ENCODE assay signal across 32 mouse cellular contexts in genomic region chr17:48293500-48294194, GRCm38 (mm10). TPM values are rescaled to one million over a fixed set of nuclear protein-coding genes. Genes with fewer than 3 reads are reported as not detected.
DNase-seq lines count a peak whose midpoint lies in the region; ATAC-seq and TF ChIP-seq lines count a peak whose summit lies in the region.
"Had no signal": no experiment of that assay in that cellular context is flagged by ENCODE, and none has a peak within 500 bp of the region (broad histone marks: within the 10 kb centered on the region; RNA-seq: fewer than 3 reads in every experiment).

No protein-coding gene starts in this region.

- H3K4me2 ChIP-seq in hindbrain, embryonic 12.5 days (replicated peaks) = no peak overlapping the region
- H3K4me2 ChIP-seq: embryonic facial prominence, embryonic 12.5 days; heart, embryonic 11.5 days; liver, embryonic 11.5 days had no signal

- no peak for TF ChIP-seq CTCF in MEL (IDR thresholded peaks at IDR 0.05 in 2 of 3, conservative IDR thresholded peaks at IDR 0.05 in 1 of 3; ENCODE audit: control insufficient read depth in 1 of 3, insufficient read depth in 1 of 3, low read depth in 2 of 3, low read length in 3 of 3, poor library complexity in 1 of 3, severe bottlenecking in 1 of 3)

- 84% methylated on average over 5 of the region's 5 CpGs for WGBS in hindbrain, embryonic 12.5 days

- no peaks in the 10 kb centered on the region for H3K9me3 ChIP-seq in MEL (replicated peaks; ENCODE audit: insufficient read depth, low read length)
- H3K9me3 ChIP-seq in hindbrain, embryonic 12.5 days (replicated peaks) = no peaks in the 10 kb centered on the region
- H3K9me3 ChIP-seq: embryonic facial prominence, embryonic 12.5 days; hindbrain, embryonic 10.5 days had no signal

- ATAC-seq in inflammation-experienced regulatory T-cells, adult 6 months = peak; percentile 54
- ATAC-seq in hindbrain, embryonic 12.5 days (ENCODE audit: low FRiP score) = no peak

- peaks cover 0 to 10% of the 10 kb centered on the region in 2 experiments; a peak in 2 of 4 replicates for H3K36me3 ChIP-seq in MEL (ENCODE audit: control insufficient read depth in 1 of 2, insufficient read depth in 2 of 2, low read length in 2 of 2)
- no peaks in the 10 kb centered on the region for H3K36me3 ChIP-seq in splenic B cell, adult 2 months (ENCODE audit: control insufficient read depth, insufficient read depth, low read length, poor library complexity, severe bottlenecking)
- no peaks in the 10 kb centered on the region for H3K36me3 ChIP-seq in hindbrain, embryonic 12.5 days
- H3K36me3 ChIP-seq: embryonic facial prominence, embryonic 12.5 days; hindbrain, embryonic 10.5 days had no signal

- TF ChIP-seq EP300 in MEL (IDR thresholded peaks at IDR 0.05; ENCODE audit: low read depth in 1 of 2, low read length in 2 of 2) = no peak

- H3K79me2 ChIP-seq in MEL (ENCODE audit: control insufficient read depth, insufficient read depth, low read length, poor library complexity) = no peaks in the 10 kb centered on the region

- no peak overlapping the region for H3K4me3 ChIP-seq in MEL (ENCODE audit: control insufficient read depth in 1 of 2, insufficient read depth in 1 of 2, low read depth in 2 of 2, low read length in 2 of 2)
- H3K4me3 ChIP-seq in hindbrain, embryonic 12.5 days = no peak overlapping the region
- H3K4me3 ChIP-seq: embryonic facial prominence, embryonic 12.5 days; hindbrain, embryonic 10.5 days; myocyte had no signal

- TF ChIP-seq RAD21 in MEL (IDR thresholded peaks at IDR 0.05; ENCODE audit: low read depth, low read length) = no peak

- H3K27me3 ChIP-seq in MEL (ENCODE audit: control insufficient read depth in 1 of 2, insufficient read depth in 2 of 2, low read length in 2 of 2) = no peaks in the 10 kb centered on the region
- no peaks in the 10 kb centered on the region for H3K27me3 ChIP-seq in splenic B cell, adult 2 months (ENCODE audit: control insufficient read depth, insufficient read depth, low read length, poor library complexity, severe bottlenecking)
- no peaks in the 10 kb centered on the region for H3K27me3 ChIP-seq in hindbrain, embryonic 12.5 days
- H3K27me3 ChIP-seq: embryonic facial prominence, embryonic 12.5 days had no signal

- H3K9ac ChIP-seq in MEL (ENCODE audit: control insufficient read depth, low read depth, low read length, poor library complexity, severe bottlenecking) = no peak overlapping the region
- no peak overlapping the region for H3K9ac ChIP-seq in hindbrain, embryonic 12.5 days
- H3K9ac ChIP-seq: embryonic facial prominence, embryonic 12.5 days had no signal

- DNase-seq in spleen, postnatal 36 days (ENCODE audit: low spot score in 2 of 2) = peak; percentile 36
- no peak for DNase-seq in spleen, postnatal 10 days (ENCODE audit: low spot score in 2 of 2)
- no peak for DNase-seq in MEL (ENCODE audit: low read depth, low spot score)
- peak; percentile 82 for DNase-seq in splenic B cell, adult 2 months (ENCODE audit: low read depth, low spot score)
- no peak for DNase-seq in lung, postnatal 10 days
- no peak for DNase-seq in layer of hippocampus, postnatal 14 days (ENCODE audit: low spot score in 2 of 2)
- DNase-seq: adrenal gland, postnatal 10 days; cerebellum, adult 18-20 months; cerebellum, postnatal 14 days; kidney, adult 18-20 months; lung, adult 18-20 months; midbrain, embryonic 14.5 days; thymus, adult 2 months had no signal

- no peak overlapping the region for H3K27ac ChIP-seq in MEL (ENCODE audit: control insufficient read depth, low read depth, low read length)
- H3K27ac ChIP-seq in hindbrain, embryonic 12.5 days = no peak overlapping the region
- H3K27ac ChIP-seq: embryonic facial prominence, embryonic 12.5 days; hindbrain, embryonic 10.5 days; kidney, postnatal 0 days had no signal

- no peak for TF ChIP-seq POLR2A in MEL (IDR thresholded peaks at IDR 0.05; ENCODE audit: control insufficient read depth in 1 of 2, insufficient read depth in 1 of 2, low read depth in 1 of 2, low read length in 2 of 2, poor library complexity in 1 of 2)

- peaks cover 4 to 12% of the 10 kb centered on the region in 2 experiments for H3K4me1 ChIP-seq in MEL (ENCODE audit: control insufficient read depth in 1 of 2, insufficient read depth in 2 of 2, low read length in 2 of 2)
- no peaks in the 10 kb centered on the region for H3K4me1 ChIP-seq in hindbrain, embryonic 12.5 days
- H3K4me1 ChIP-seq: embryonic facial prominence, embryonic 12.5 days; hindbrain, embryonic 10.5 days had no signal

TF ChIP-seq in MEL, 35 proteins besides CTCF, POLR2A, EP300 and RAD21:
- TF ChIP-seq TCF12 (IDR thresholded peaks at IDR 0.05; ENCODE audit: low read depth, low read length) (0 out of 2 replicates have a peak, but pooled peaks have one; percentile 6), ZNF384 (IDR thresholded peaks at IDR 0.05; ENCODE audit: low read depth, low read length) (peak; percentile 79), SMC3 (IDR thresholded peaks at IDR 0.05; ENCODE audit: low read depth, low read length) (no peak)

RNA-seq across cellular contexts. Expression of gene Treml2, which starts 5.7 kb away (rescaled TPM):
- total RNA-seq in MEL (2012; rRNA removed) = 21.5 and 27.7 TPM in 2 replicates
- 10 to 100 TPM in 1 of 2 experiments, not detected in 1; 52.7 TPM for polyA plus RNA-seq in MEL (2012; ENCODE audit: insufficient read depth in 1 of 2, insufficient read length in 2 of 2, low read depth in 1 of 2, low replicate concordance in 2 of 2, missing spikeins in 1 of 2)
- polyA plus RNA-seq in inflammation-experienced regulatory T-cells, adult 6 months (2017; shearing (Covaris generic)) = 10 to 100 TPM in 2 of 3 experiments, under 1 TPM in 1; 0.69 to 12.3 (median 11.3) TPM
- polyA plus RNA-seq in hindbrain, embryonic 12.5 days (2016; fragmentation: Nextera tagmentation; extraction: Ambion mirVana) = 0.25 and 0.81 TPM in 2 replicates
- under 1 TPM; 0.19 to 0.48 TPM for total RNA-seq in layer of hippocampus, postnatal 14 days (2021)
- polyA plus RNA-seq: C2C12; heart, postnatal 0 days; myocyte had no signal

RNA-seq across cellular contexts. Expression of gene B430306N03Rik, which starts 22.3 kb away (rescaled TPM):
- 0.13 and 0.19 TPM in 2 replicates for total RNA-seq in MEL (2012; rRNA removed)
- under 1 TPM in 1 of 2 experiments, not detected in 1; 0.68 TPM for polyA plus RNA-seq in MEL (2012; ENCODE audit: insufficient read depth in 1 of 2, insufficient read length in 2 of 2, low read depth in 1 of 2, low replicate concordance in 2 of 2, missing spikeins in 1 of 2)
- polyA plus RNA-seq in inflammation-experienced regulatory T-cells, adult 6 months (2017; shearing (Covaris generic)) = 1 to 10 TPM in 2 of 3 experiments, not detected in 1; 2.8 to 5.6 TPM
- polyA plus RNA-seq in hindbrain, embryonic 12.5 days (2016; fragmentation: Nextera tagmentation; extraction: Ambion mirVana) = 0.05 TPM in 1 of 2 replicates, not detected in the other
- not detected for total RNA-seq in layer of hippocampus, postnatal 14 days (2021)
- total RNA-seq: gastrocnemius, adult 8-10 months; layer of hippocampus, postnatal 10 days; left cerebral cortex, postnatal 10 days had no signal
- polyA plus RNA-seq: C2C12; forebrain, embryonic 11.5 days; myocyte; neural tube, embryonic 14.5 days had no signal

RNA-seq across cellular contexts. Expression of gene Treml4, which starts 29.6 kb away (rescaled TPM):
- 0.35 and 0.56 TPM in 2 replicates for total RNA-seq in MEL (2012; rRNA removed)
- 1 to 10 TPM in 1 of 2 experiments, not detected in 1; 1.4 TPM for polyA plus RNA-seq in MEL (2012; ENCODE audit: insufficient read depth in 1 of 2, insufficient read length in 2 of 2, low read depth in 1 of 2, low replicate concordance in 2 of 2, missing spikeins in 1 of 2)
- 1 to 10 TPM in 1 of 3 experiments, under 1 TPM in 1, not detected in 1; 0.55 to 1.3 TPM for polyA plus RNA-seq in inflammation-experienced regulatory T-cells, adult 6 months (2017; shearing (Covaris generic))
- not detected in 2 replicates for polyA plus RNA-seq in hindbrain, embryonic 12.5 days (2016; fragmentation: Nextera tagmentation; extraction: Ambion mirVana)
- total RNA-seq in layer of hippocampus, postnatal 14 days (2021) = not detected
- total RNA-seq: gastrocnemius, adult 8-10 months; layer of hippocampus, postnatal 10 days; left cerebral cortex, postnatal 10 days; megakaryocyte-erythroid progenitor cell, adult 5-6 weeks had no signal
- polyA plus RNA-seq: C2C12; forebrain, embryonic 11.5 days; hindbrain, embryonic 10.5 days; midbrain, embryonic 14.5 days; myocyte had no signal

RNA-seq across cellular contexts. Expression of gene Trem3, which starts 46.1 kb away (rescaled TPM):
- not detected in 2 replicates for total RNA-seq in MEL (2012; rRNA removed)
- polyA plus RNA-seq in MEL (2012; ENCODE audit: insufficient read depth in 1 of 2, insufficient read length in 2 of 2, low read depth in 1 of 2, low replicate concordance in 2 of 2, missing spikeins in 1 of 2) = not detected
- polyA plus RNA-seq in inflammation-experienced regulatory T-cells, adult 6 months (2017; shearing (Covaris generic)) = not detected
- not detected in 2 replicates for polyA plus RNA-seq in hindbrain, embryonic 12.5 days (2016; fragmentation: Nextera tagmentation; extraction: Ambion mirVana)
- not detected for total RNA-seq in layer of hippocampus, postnatal 14 days (2021)
- total RNA-seq: ES-E14; gastrocnemius, adult 8-10 months; layer of hippocampus, postnatal 10 days; megakaryocyte-erythroid progenitor cell, adult 5-6 weeks had no signal
- polyA plus RNA-seq: C2C12; embryonic facial prominence, embryonic 12.5 days; forebrain, embryonic 11.5 days; gonadal fat pad, adult 2 months; heart, embryonic 11.5 days; hindbrain, embryonic 10.5 days; limb, embryonic 11.5 days; midbrain, embryonic 14.5 days; neural tube, embryonic 14.5 days had no signal

RNA-seq across cellular contexts. Expression of gene Trem2, which starts 52.6 kb away (rescaled TPM):
- 0.04 and 0.26 TPM in 2 replicates for total RNA-seq in MEL (2012; rRNA removed)
- polyA plus RNA-seq in MEL (2012; ENCODE audit: insufficient read depth in 1 of 2, insufficient read length in 2 of 2, low read depth in 1 of 2, low replicate concordance in 2 of 2, missing spikeins in 1 of 2) = under 1 TPM in 1 of 2 experiments, not detected in 1; 0.26 TPM
- polyA plus RNA-seq in inflammation-experienced regulatory T-cells, adult 6 months (2017; shearing (Covaris generic)) = not detected
- 3.5 and 4.3 TPM in 2 replicates for polyA plus RNA-seq in hindbrain, embryonic 12.5 days (2016; fragmentation: Nextera tagmentation; extraction: Ambion mirVana)
- 1 to 10 TPM; 7.6 to 8.1 TPM for total RNA-seq in layer of hippocampus, postnatal 14 days (2021)
- total RNA-seq: megakaryocyte-erythroid progenitor cell, adult 5-6 weeks had no signal
- polyA plus RNA-seq: C2C12 had no signal

Comparison
In these comparisons a context has a peak if more than half of its experiments do, and no peak if none do; other contexts are left out.
1. DNase-seq: peak in spleen, postnatal 36 days (2 of 2) and splenic B cell, adult 2 months (single experiment); none in spleen, postnatal 10 days (0 of 2), MEL (single experiment), lung, postnatal 10 days (single experiment) and layer of hippocampus, postnatal 14 days (0 of 2).